Mouse (Mus musculus) embryonic fibroblast, embryonic 13.5 days (primary cell): Measurements from ENCODE around the gene Plpp6.

Source experiments
- CTCF ChIP-seq: IDR thresholded peaks from 2 replicates; pipeline ENCODE4 v1.5.1; 2011; ENCODE audit warnings: mild to moderate bottlenecking, control low read depth, low read length, moderate library complexity, borderline replicate concordance; ENCODE audit not compliant: insufficient read depth
- POLR2A ChIP-seq: IDR thresholded peaks from 2 replicates; pipeline ENCODE4 v1.6.1; 2011; ENCODE audit warnings: low read depth, mild to moderate bottlenecking, control low read depth, low read length, moderate library complexity

- TF ChIP-seq CTCF (no peak), POLR2A (no peak)
Measured at GRCm38 (mm10) chr19:28951251-28951650, 12.5 kb upstream of the Plpp6 start.
